Mouse (Mus musculus) neutrophil, adult 83 days (primary cell): ENCODE data around the gene Lhfpl2. TPM values are rescaled to one million over a fixed set of nuclear protein-coding genes. Genes with fewer than 3 reads are reported as not detected.

ENCODE experiments used
- total RNA-seq, 2 experiments: library from RNA; stranded (reverse); gene quantifications; one replicate each; pipeline ENCODE4 v1.2.4; 2023

Lhfpl2 gene
- 10 to 100 TPM; 35.1 to 37.9 TPM for total RNA-seq

GRCm38 (mm10) chr13:94057563-94058560 is at the start of gene Lhfpl2:
Lhfpl2 (plus strand) TSS chr13:94057796.

Other genes starting within 250 kb of the Lhfpl2 start
- gene Scamp1, start 228.1 kb downstream of the Lhfpl2 start, total RNA-seq: 10 to 100 TPM; 20.9 to 25.6 TPM